Mouse (Mus musculus) left cerebral cortex, adult 9 months (tissue): ENCODE results near the gene Vps52.

ENCODE experiments used
- DNase-seq, 2 experiments: peaks; one replicate each; pipeline ENCODE4 v3.0.0; 2022; ENCODE audit warnings: low spot score in 2 of 2

Vps52 gene

DNA sequence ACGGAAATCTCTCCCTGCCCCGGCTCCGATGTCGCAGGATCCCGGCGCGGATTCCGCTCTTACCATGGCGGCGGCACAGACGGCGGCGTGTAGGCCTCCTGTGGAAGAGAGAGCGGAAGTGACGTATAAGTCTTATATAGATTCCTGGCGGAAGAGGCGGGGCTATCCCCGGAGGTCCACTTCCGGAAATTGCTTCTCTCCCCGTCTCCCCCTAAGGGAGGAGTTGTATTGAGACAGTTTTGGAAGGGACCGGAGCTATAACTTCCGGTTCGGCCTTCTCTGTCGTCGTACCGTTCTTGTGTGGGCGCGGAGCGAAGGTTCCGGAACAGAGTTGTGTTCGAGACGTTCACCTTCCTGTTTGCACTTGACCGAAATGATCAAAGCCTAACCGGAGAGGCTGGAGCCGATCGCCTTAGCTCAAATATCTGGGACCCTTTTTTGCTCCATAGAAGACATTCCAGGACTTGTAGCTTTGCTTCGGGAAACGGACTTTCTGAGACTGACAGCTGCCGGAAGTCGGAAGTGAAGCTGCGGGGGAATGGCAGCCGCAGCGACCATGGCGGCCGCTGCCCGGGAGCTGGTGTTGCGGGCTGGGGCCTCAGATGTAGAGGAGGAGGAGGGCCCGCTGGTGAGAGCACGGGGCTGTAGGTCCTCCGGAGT is at the start of gene Vps52, which contains the start of gene Rps18:
Gene Vps52, plus strand, starts transcription at position 258 of the 660 bp plus-strand sequence.
Gene Rps18, minus strand, starts transcription at position 447 of the 660 bp plus-strand sequence.
- peak; percentile 97 to 99 for DNase-seq

DNA sequence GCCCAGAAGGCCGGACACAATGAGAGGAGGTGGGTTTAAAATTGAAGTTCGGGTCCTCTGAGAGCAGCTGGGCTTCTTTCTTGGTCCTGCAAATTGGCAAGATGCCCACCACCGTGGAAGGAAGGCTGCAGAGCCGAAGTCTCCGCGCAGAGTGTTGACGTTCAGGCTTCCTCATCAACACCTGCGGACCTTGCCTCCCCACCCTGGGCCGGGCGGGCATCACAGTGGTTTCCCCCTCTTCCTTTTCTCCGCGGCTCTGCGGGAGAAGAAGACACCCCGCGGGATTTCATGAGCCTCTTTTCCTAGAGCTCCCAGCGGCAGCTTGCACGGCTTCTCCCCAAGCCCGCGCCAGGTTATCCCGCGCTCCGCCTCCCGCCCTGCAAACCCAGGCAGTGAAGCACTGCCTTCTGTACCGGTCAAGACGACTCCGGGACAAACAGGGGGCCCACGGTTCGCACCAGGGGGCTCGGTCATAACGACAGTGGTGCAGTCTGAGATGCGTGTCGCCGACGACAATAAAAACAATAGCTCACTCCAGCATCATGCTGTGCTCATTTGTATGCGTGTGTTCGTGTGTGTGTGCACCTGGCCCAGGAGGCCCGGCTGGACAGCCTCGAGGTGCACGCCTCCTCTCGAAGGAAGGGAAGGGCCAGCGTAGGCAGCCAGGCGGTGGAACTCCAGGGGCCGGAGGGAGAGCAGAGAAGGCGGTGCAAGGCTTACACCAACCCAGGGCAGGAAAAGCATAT is 47.1 kb upstream of the Vps52 start:
- DNase-seq, result peak in 1 of 2 experiments; percentile 56

DNA sequence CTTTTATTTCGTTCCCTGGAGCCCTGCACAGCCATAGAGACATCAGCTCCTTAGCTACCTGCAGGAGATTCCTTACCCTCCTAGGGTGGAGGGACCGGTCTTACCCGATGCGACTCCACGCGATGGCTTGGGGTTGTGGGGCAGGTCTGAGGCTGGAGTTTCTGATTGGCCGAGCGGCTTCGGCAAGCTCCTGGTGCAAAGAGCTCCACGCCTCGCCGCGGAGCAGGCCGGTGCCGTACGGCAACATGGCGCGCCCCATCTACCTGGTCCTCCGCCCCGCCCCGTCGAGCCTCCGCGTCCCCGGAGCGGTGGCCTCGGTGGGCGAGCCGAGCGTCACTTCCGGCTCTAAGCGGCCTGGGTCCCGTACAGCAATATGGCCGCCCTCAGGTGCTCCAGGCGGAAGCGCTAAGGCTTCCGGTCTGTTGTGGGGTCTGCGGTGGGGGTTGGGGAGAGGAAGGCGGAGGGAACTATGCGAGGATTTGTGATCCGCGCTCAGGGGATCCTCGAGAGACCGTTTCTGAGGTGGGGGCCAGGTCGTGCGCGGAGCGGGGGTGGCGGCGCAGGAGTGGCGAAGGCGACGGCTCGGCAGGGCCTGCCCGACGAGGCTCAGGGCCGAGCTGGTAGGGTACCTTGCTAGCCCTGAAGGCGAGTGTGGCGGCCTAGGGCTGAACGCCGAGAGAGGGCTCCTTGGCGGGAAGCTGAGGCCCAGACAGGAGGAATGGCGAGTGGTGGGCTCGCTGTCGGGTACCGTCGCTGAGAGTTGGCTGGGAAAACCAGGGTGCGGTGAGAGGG is 46.3 kb upstream of the Vps52 start, which contains the start of gene Daxx:
Gene Daxx, plus strand, starts transcription at position 338 of the 792 bp plus-strand sequence.
- DNase-seq, result peak; percentile 97 to 98

DNA sequence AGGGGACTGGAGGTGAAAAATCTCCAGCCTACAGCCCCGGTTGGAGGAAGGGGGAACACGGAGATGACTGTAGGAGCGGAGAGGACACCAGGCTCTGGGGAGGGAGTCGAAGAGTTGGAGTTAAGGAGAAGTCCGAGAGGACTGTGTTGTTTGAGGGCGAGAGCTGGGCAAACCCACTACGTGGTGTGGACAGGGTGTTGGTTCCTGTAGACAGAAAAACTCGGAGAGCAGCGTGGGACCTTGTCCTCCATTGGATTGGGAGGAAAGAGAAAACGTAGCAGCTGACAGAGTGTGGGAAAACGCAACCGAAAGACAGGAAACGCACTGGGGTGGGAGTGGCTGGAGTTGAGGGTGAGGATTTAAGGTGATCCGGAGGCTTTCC is 45.8 kb upstream of the Vps52 start:
- peak in 1 of 2 experiments; percentile 31 for DNase-seq

- no peak for DNase-seq
Observed at GRCm38 (mm10) chr17:33910346-33911051, 45.1 kb upstream of the Vps52 start.

- no peak for DNase-seq
Observed at GRCm38 (mm10) chr17:33911052-33911812, 44.4 kb upstream of the Vps52 start.

GRCm38 (mm10) chr17:33911813-33912414 is 43.7 kb upstream of the Vps52 start:
- no peak for DNase-seq

GRCm38 (mm10) chr17:33913264-33913663 is 42.3 kb upstream of the Vps52 start:
- no peak for DNase-seq

DNA sequence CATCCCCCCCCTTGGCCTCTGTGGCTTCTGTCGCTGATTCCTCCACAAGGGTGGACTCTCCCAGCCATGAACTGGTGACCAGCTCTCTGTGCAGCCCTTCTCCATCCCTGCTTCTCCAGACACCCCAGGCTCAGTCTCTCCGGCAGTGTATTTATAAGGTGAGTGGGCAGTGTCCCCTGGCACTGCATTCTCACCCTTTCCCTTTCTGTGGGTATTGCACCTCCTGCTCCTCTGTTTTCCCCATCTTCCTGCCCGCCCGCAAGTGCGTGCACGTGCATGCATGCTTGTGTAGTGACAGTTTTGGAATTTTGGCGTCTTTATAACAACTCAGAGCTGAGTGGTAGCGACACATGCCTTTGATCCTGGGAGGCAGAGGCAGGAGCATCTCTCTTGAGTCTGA is 41.7 kb upstream of the Vps52 start:
- DNase-seq, result no peak

GRCm38 (mm10) chr17:33914969-33915391 is 40.6 kb upstream of the Vps52 start:
- DNase-seq, result no peak

- DNase-seq, result peak; percentile 95 to 98
Observed at GRCm38 (mm10) chr17:33915671-33916250, 39.9 kb upstream of the Vps52 start, which contains the start of the genes Tapbp and Zbtb22. TSS of gene Tapbp (plus strand) at chr17:33915899. TSS of gene Zbtb22 (plus strand) at chr17:33915904.

- no peak for DNase-seq
Observed at GRCm38 (mm10) chr17:33916294-33916693, 39.3 kb upstream of the Vps52 start.

DNA sequence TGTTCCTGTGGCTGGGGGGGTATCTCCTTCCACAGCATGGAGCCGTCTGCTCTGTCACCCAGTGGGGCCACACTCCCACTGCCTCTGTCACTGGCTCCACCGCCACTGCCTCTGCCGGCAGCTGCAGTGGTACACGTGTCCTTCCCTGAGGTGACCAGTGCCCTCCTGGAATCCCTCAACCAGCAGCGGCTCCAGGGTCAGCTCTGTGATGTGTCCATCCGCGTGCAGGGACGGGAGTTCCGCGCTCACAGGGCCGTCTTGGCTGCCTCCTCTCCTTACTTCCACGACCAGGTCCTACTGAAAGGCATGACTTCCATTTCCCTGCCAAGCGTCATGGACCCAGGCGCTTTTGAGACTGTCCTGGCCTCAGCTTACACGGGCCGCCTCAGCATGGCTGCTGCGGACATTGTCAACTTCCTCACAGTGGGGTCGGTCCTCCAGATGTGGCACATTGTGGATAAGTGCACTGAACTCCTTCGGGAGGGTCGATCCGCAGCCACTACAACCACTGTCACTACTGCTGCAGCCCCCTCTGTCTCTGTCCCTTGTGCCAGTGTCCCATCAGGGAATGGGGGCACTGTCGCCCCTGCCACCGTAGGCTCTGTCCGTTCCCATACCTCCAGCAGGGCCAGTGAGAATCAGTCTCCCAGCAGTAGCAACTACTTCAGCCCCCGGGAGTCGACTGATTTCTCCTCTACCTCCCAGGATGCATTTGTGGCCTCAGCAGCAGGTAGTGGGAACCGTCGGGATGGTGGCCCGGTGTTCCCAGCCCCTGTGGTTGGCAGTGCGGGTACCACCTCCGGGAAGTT is 38.6 kb upstream of the Vps52 start:
- no peak for DNase-seq

- no peak for DNase-seq
Observed at GRCm38 (mm10) chr17:33917656-33918292, 37.8 kb upstream of the Vps52 start.

- DNase-seq, result no peak
Observed at GRCm38 (mm10) chr17:33918293-33919203, 37.1 kb upstream of the Vps52 start.

DNA sequence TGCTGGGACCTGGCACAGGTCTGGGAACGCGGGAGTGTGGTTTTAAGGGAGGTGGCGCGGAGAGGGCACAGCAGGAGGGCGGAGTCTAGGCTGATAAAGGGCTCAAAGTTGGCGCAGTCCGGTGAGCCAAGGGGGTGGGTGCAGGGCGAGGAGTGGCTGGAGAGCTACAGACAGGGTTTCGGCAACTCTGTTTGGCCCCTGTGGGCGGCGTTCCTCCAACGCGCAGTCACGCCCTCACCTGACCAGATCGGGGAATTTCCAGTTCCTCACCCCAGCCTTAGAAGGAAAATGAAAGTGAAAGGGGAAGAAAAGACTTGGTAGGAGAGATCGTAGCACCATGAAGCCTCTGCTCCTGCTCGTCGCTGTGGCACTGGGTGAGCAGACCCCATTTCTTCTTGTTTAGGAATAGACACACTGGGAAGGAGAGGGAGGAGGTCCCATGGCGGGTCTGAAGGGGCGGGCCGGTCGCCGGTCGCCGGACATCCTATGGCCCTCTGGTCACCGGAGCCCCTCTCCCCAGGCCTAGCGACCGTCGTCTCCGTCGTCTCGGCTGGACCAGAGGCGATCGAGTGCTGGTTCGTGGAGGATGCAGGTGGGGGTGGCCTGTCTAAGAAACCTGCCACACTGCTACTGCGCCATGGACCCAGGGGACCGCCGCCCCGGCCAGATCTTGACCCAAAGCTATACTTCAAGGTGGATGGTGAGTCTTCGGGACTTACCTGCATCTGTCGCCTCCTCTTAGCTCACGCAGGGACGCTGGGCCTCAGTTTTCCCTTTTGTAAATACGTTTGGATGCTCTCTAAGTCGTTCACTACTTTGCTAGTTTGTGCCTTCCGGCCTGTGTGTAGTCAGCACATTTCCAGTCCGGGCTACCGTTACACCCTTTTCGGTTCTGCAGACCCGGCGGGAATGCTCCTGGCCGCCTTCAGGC is 36.0 kb upstream of the Vps52 start:
- peak in 1 of 2 experiments; percentile 69 for DNase-seq
